Mouse (Mus musculus) bone marrow, adult 2 months (tissue): ENCODE results near the gene Mlx.

Experiments
- CTCF ChIP-seq: fragments of 200-500 bp; IDR thresholded peaks from 2 replicates; pipeline ENCODE4 v1.5.1; 2011; ENCODE audit warnings: low read length, control low read depth; ENCODE audit not compliant: control insufficient read depth, insufficient read depth
- POLR2A ChIP-seq: fragments of 200-500 bp; IDR thresholded peaks from 2 replicates; pipeline ENCODE4 v1.6.1; 2011; ENCODE audit warnings: low read depth, mild to moderate bottlenecking, control low read depth, low read length, borderline replicate concordance; ENCODE audit not compliant: control insufficient read depth

- no peak for TF ChIP-seq CTCF
- no peak for TF ChIP-seq POLR2A
Measured at GRCm38 (mm10) chr11:101062971-101063675, 24.0 kb upstream of the Mlx start.
